Mouse (Mus musculus) A20 (cell line): ENCODE results near the gene Lgr4.
A peak's percentile ranks its signal among the peaks of the same experiment; 100 is the strongest.
"Not testable (repeated sequence)": the region's sequence is repeated elsewhere in the genome, so short reads cannot be mapped to it uniquely, and the experiment has no call there.

ENCODE experiments used
- DNase-seq: peaks from one replicate; pipeline ENCODE4 v3.0.0-alpha.2; 2011; ENCODE audit warnings: low read depth, low spot score

Gene Lgr4

GRCm38 (mm10) chr2:109917496-109918413 is at the start of gene Lgr4:
Lgr4 (plus strand) TSS chr2:109917647.
- DNase-seq, result peak; percentile 88

GRCm38 (mm10) chr2:109879429-109879828 is 38.0 kb upstream of the Lgr4 start:
- not testable (repeated sequence) for DNase-seq

GRCm38 (mm10) chr2:109881111-109881510 is 36.3 kb upstream of the Lgr4 start:
- DNase-seq, result no peak

DNA sequence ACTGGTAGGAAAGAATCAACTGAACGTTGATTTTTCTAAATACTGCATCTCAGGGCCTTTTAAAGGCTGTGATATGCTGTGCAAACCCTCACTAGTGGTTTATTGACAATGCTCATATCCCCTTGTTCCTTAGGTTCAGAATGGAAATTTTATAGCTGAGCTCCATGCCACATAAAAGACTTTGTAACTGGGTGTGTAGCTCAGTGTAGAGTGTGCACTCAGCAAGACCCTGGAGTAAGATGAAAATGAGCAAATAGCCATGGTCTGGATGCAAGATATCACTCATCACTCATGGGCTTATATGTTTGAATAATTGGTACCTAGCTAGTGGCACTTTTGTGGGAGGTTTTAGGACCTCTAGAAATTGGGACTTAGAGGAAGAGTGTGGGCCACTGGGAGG is 35.8 kb upstream of the Lgr4 start:
- DNase-seq, result no peak

GRCm38 (mm10) chr2:109884106-109884505 is 33.3 kb upstream of the Lgr4 start:
- no peak for DNase-seq

DNA sequence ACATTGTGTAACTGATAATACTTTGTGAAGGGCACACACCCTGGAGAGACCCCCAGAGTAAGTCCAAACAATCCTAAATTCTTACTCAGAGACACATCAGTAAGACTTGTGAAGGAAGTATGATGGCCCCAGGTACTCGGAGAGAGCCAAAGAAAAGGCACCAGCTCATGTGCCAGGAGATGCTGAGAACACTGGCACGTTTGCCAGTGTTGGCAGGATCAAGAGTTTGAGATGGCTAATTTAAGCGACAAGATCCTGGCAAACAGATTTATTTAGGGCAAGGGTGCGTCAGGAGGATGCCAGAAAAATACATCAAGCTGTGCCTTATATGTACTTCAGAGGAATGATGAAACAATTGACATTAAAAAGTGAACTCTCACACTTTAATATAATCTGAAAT is 32.9 kb upstream of the Lgr4 start:
- DNase-seq, result no peak

- peak; percentile 31 for DNase-seq
These were observed 27.4 kb upstream of the Lgr4 start for GRCm38 (mm10) chr2:109890068-109890467.

DNA sequence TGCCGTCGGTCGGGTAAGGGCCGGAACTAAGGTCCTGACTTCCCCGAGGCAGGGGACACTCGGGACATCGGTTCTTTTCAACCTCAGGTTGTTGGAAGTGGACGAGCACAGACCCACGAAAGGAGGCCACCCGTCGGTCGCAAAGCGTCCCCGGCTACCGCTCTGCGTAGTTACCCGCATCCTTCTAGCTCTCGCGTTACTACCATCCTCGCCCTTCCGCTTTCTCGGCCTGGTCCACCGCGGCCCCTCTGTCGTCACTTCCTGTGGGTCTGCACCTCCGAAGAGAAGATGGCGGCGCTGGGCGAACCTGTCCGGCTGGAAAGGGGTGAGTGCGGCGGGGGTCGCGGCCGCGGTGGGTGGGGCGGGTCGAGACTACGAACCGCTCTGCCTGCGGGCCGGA is 26.9 kb upstream of the Lgr4 start, which contains the start of gene Lin7c:
Lin7c (plus strand) TSS at position 257 of the 400 bp plus-strand sequence.
- peak; percentile 94 for DNase-seq

DNA sequence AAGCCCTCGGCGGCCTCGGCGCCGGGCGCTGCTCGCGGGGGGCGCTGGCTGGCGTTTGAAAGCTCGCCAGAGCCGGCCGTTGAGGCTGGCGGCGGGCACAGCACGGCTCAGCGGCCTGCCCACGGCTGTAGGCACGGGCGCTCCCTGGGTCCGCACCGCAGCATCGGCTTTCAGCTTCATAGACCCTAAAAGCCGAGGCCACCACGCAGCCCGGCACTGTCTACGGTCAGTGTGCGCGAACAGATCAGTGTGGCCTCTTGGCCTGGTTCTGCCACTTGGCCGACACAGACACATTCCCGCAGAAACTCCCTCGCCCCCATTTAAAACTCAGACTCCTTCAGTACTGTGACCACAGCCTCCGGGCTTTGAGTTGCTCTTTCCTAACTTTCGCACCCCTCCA is 26.4 kb upstream of the Lgr4 start:
- no peak for DNase-seq

GRCm38 (mm10) chr2:109891471-109891870 is 26.0 kb upstream of the Lgr4 start:
- DNase-seq, result peak; percentile 37

DNA sequence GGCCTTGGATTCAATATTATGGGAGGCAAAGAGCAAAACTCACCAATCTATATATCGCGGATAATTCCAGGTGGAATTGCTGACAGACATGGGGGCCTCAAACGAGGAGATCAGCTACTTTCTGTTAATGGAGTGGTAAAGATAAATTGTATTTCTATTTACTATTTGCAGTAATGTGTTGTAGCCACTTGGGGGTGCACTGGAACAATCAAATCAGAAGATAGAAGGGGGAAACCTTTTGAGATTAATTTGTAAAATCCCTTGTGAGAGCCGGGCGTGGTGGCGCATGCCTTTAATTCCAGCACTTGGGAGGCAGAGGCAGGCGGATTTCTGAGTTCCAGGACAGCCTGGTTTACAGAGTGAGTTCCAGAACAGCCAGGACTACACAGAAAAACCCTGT is 21.1 kb upstream of the Lgr4 start:
- DNase-seq, result peak; percentile 25

- DNase-seq, result no peak
These were observed 14.6 kb upstream of the Lgr4 start for GRCm38 (mm10) chr2:109902869-109903268.

GRCm38 (mm10) chr2:109904171-109904821 is 13.2 kb upstream of the Lgr4 start:
- peak; percentile 83 for DNase-seq

DNA sequence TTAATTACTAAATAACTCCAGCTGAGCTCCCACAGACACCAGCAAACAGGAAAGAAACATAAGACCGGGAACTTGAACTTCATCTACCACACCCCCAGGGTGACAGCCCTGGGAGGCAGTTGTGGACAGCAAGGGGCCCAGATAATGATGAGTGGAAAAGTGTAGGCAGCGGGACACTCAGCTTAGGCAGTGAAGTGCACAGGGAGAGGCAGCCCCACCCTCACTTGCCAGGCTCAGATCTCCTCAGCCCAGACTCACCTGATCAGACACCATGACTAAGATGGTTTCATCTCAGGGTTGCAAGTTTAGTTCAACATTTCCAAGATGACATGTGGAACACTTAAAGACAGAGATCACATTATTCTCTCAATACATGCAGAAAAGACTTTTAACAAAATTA is 8.3 kb upstream of the Lgr4 start:
- DNase-seq, result no peak

DNA sequence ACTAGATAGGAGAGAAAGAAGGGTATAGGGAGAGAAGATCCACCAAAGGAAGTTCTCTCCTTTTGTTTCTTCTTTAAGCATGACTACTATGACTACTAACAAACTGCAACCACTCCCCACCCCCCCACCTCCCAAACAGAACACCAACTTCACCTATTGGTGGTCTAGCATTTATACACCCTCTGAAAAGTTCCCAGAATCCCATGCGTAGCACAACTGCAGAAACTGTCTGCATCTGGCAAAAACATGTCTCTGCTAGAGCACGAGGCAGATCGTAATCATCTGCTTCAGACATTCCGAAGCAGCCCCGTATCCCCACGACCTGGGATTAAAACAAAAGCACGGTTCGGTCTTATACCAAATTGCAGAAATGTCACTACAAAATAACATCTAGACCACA is 5.2 kb upstream of the Lgr4 start:
- no peak for DNase-seq

- DNase-seq, result no peak
These were observed 4.7 kb upstream of the Lgr4 start for GRCm38 (mm10) chr2:109912766-109913165.

DNA sequence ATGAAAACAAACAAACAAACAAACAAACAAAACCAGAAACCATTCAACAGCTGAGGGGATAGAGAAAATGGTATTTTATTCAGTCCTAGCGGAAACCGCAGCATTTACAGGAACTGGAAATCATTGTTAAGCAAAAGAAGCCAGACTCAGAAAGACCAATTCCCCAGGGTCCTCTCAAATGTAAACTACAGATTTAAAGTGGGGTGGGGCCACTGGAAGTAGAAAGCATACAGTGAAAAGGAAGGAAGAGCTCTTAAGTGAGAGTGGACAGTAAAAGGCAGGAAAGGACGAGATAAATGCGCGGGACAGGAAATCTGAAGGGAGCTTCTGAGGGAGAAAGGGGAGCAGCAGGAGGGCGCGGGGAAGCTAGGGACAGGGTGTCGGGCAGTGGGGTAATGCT is 4.2 kb upstream of the Lgr4 start:
- DNase-seq, result no peak

- DNase-seq, result no peak
These were observed 2.8 kb upstream of the Lgr4 start for GRCm38 (mm10) chr2:109914601-109915000.

DNA sequence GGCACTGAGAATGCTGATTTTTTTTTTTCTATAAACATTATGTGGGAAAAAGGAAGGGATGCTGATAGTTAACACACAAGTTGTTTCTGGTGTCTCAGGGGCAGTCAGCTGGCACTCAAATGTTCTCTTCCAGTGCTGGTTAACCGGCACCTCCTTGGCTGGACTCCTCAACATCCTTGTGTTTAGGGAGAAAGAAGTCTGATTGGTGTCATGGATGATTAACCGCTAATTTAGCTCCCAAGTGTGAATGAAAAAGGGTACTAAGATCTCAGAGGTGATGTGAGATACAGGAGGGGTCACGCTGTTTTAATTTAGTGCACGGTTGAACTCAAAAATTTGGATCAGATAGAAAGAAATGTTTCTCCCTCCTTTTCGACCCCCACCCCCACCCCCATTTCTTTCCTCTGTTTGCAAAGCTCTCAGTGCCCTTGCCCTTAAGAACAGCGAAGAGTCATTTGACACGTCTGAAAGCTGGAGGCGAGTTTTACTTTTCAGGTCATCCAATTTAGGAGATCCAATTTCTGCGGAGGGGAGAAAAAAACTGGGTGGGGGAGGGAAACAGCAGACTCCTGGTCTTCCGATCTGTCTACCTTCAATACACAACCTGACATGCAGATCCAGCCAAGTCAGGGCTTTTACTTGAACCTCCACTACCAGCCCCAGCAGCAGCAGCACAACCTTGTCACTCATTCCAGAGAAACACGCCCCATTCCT is 508 bp upstream of the Lgr4 start:
- no peak for DNase-seq

- DNase-seq, result peak; percentile 39
These were observed 1.3 kb downstream of the Lgr4 start for GRCm38 (mm10) chr2:109918592-109919262.

GRCm38 (mm10) chr2:109920471-109920870 is 3.0 kb downstream of the Lgr4 start:
- DNase-seq, result no peak
